Mouse (Mus musculus) left cerebral cortex, postnatal 14 days (tissue): Measurements from ENCODE around the gene Klhl11. TPM values are rescaled to one million over a fixed set of nuclear protein-coding genes. Genes with fewer than 3 reads are reported as not detected.
A peak's percentile ranks its signal among the peaks of the same experiment; 100 is the strongest.

Source experiments
- DNase-seq, 2 experiments: peaks; one replicate each; pipeline ENCODE4 v3.0.0; 2021 to 2022; ENCODE audit warnings: low spot score in 2 of 2, mixed read lengths in 1 of 2
- intact Hi-C: fragments of 180-260 bp; cut with DNase I; formaldehyde crosslinking; loops from one replicate; pipeline ENCODE4 v1.15.1; 2025
- microRNA-seq, 2 experiments: library from miRNA; unstranded; fragments of <30 nt; microRNA quantifications; one replicate each; pipeline ENCODE4 v1.2.0; 2022
- total RNA-seq, 2 experiments: library from RNA; stranded (reverse); gene quantifications; 2 replicates each; pipeline ENCODE4 v1.2.3; 2021

Klhl11 gene
- total RNA-seq, 2 experiments from 2014 or later: 81.8 to 82.1 TPM

DNA sequence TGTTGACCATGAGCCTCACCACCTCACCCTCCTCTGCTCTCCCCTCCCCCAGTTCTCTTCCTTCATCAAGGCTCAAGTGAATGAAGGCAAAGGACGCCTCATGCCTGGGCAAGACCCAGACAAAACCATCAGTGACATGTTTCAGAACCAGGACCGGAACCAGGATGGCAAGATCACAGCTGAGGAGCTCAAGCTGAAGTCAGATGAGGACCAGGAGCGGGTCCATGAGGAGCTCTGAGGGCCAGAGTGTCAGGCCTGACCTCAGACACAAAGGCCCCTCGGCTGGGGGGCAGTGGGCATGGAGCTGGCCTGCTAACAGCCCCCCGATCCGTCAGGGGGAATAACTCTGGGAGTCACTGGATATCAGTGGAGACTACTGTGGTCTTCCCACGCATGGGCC is 48.7 kb downstream of the Klhl11 start:
- intact Hi-C loops: no loop called here
- DNase-seq: no peak

GRCm38 (mm10) chr11:100421537-100421936 is 51.0 kb downstream of the Klhl11 start:
- DNase-seq: no peak
- intact Hi-C loops: no loop called here

- no peak for DNase-seq
- intact Hi-C loops: no loop called here
Observed at GRCm38 (mm10) chr11:100414914-100415822, 57.4 kb downstream of the Klhl11 start, which contains the start of gene Fkbp10. Fkbp10 (plus strand) TSS chr11:100415697.

DNA sequence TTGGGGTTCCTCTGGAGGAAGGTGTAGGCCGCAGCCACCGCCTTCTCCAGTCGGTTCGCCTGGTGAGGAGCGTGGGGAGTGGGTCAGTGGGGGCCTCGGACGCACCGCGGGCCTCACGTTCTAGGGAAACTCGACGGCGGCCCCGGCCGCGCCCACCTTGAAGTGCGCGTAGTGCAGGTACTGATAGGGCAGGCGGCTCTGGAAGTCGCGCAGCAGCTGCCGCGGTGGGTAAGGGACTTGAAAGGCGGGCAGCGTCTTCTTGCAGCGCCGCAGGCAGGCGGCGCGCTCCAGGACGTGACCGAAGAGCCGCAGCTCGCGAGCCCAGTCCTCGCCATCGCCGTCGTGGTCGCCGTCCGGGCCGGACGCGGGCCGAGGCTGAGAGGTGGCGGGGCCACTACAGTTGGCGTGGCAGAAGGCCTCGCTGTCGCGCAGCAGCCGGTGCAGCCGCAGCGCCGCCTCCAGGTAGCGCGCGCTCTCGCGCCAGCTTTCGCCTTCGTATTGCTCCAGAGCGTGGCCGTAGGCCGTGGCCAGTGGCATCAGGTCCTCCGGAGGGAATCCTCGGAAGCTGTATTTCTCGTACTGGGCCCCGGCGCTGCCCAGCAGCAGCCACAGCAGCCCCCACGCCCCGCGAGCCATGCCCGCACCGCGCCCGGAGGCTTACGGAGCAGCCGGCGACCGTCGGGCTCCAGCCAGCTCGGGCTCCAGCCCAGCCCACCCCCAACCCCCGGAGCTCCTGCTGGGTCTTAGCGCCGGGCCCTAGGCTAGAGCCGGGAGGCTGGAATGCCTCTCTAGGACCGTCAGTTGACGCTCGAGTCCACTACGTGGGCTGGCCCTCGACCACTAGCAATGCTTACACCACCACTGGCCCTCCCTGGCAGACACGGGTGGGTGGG is 58.3 kb downstream of the Klhl11 start, which contains the start of gene P3h4:
P3h4 (minus strand) TSS at position 816 of the 893 bp plus-strand sequence.
- DNase-seq: peak; percentile 66 to 76
- intact Hi-C loops: no loop called here

GRCm38 (mm10) chr11:100413541-100413940 is 59.0 kb downstream of the Klhl11 start:
- intact Hi-C loops: no loop called here

More at GRCm38 (mm10) chr11:100413541-100413940, 59.0 kb downstream of the Klhl11 start:
- no peak for DNase-seq

Small RNA genes lying within 50 kb of the gene (microRNA-seq; reads per million reads assigned to microRNA genes)
- 0 reads per million in 2 experiments for gene Gm27374
- 0 to 0.34 reads per million in 2 experiments for gene Mir7116

Other genes with a start within 250 kb of the Klhl11 start
- not detected for gene Krt16, start 223.8 kb downstream of the Klhl11 start, total RNA-seq
- gene Krt17, start 211.7 kb downstream of the Klhl11 start, total RNA-seq: not detected
- gene Krt42, start 202.9 kb downstream of the Klhl11 start, total RNA-seq: not detected
- 100 to 1,000 TPM; 803 to 821 TPM for gene Eif1, start 152.9 kb downstream of the Klhl11 start, total RNA-seq
- gene Gast, start 138.3 kb downstream of the Klhl11 start, total RNA-seq: not detected
- 100 to 1,000 TPM in 1 of 2 experiments, 10 to 100 TPM in 1; 94.6 to 151 TPM for gene Hap1, start 116.6 kb downstream of the Klhl11 start, total RNA-seq
- 10 to 100 TPM; 38.1 to 49.8 TPM for gene Jup, start 75.0 kb downstream of the Klhl11 start, total RNA-seq
- gene P3h4, start 57.9 kb downstream of the Klhl11 start, total RNA-seq: 1 to 10 TPM; 5.7 to 5.8 TPM
- 10 to 100 TPM; 10.0 to 12.2 TPM for gene Fkbp10, start 57.0 kb downstream of the Klhl11 start, total RNA-seq
- 10 to 100 TPM; 62.9 to 63.1 TPM for gene Nt5c3b, start 30.9 kb downstream of the Klhl11 start, total RNA-seq
- gene Klhl10, start 30.8 kb downstream of the Klhl11 start, total RNA-seq: 1 to 10 TPM; 1.4 to 2.2 TPM
- 100 to 1,000 TPM; 116 to 121 TPM for gene Acly, start 55.3 kb upstream of the Klhl11 start, total RNA-seq
- under 1 TPM; 0.40 to 0.51 TPM for gene Ttc25, start 72.9 kb upstream of the Klhl11 start, total RNA-seq
- 100 to 1,000 TPM; 158 to 245 TPM for gene Cnp, start 102.2 kb upstream of the Klhl11 start, total RNA-seq
- gene Nkiras2, start 146.5 kb upstream of the Klhl11 start, total RNA-seq: 10 to 100 TPM; 23.9 to 25.4 TPM
- gene Dnajc7, start 147.4 kb upstream of the Klhl11 start, total RNA-seq: 100 to 1,000 TPM; 239 to 244 TPM
- under 1 TPM; 0.19 to 0.33 TPM for gene Zfp385c, start 219.7 kb upstream of the Klhl11 start, total RNA-seq
- gene Dhx58, start 231.5 kb upstream of the Klhl11 start, total RNA-seq: 1 to 10 TPM; 1.9 to 2.0 TPM
- 10 to 100 TPM; 63.2 to 64.1 TPM for gene Kat2a, start 239.7 kb upstream of the Klhl11 start, total RNA-seq
- gene Hspb9, start 241.1 kb upstream of the Klhl11 start, total RNA-seq: not detected